Mouse (Mus musculus): Measurements from ENCODE around the gene Lrrc8a.

Lrrc8a gene

DNA sequence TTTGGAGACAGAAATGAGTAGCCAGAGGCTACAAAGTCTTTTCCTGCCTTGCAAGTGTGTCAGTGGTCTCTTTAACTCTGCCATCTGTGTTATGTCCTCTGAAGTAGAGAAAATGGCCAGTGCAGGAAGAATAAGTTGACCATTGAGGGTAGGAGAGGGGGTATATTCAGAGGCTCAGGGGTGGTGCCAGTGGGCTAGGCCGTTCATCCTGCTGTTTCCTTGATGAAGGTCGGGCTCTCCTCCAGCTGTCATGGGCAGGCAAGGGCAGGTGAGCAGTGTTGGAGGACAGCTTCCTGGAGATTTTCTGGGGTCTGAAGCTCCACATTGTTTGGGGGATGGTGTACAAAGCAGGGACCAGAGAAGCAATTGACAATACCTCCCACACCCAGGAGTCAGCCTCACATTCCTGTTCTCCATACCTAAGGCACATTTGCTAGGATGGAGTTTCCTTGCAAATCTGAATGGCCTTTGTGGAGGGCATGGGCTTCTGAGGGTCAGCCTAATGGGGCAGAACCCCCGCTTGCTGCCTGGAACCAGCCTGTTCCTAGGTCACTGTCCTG lies 1.5 kb downstream of the Lrrc8a start:
- in situ Hi-C loops (cut with MboI, MseI), result no loop called here

DNA sequence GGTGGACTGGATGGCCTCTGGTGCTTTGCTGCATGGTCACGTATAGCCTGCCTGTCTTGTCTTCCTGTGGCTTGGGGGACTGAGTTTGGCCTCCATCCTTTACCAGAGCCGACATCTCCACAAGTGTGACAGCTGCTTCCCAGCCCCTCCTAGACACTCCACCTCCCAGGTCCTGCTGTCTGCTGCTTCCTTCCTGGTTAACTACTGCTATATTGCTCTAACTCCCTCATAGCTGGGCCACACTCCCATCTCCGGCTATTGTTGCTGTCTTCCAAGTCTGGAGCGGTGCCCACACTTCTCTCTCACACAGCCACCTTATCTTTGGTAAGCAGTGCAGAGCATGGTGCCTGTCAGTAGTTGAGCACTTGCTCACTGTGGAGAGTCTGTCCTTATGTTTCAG lies 2.3 kb downstream of the Lrrc8a start:
- in situ Hi-C loops (cut with MboI, MseI), result no loop called here

DNA sequence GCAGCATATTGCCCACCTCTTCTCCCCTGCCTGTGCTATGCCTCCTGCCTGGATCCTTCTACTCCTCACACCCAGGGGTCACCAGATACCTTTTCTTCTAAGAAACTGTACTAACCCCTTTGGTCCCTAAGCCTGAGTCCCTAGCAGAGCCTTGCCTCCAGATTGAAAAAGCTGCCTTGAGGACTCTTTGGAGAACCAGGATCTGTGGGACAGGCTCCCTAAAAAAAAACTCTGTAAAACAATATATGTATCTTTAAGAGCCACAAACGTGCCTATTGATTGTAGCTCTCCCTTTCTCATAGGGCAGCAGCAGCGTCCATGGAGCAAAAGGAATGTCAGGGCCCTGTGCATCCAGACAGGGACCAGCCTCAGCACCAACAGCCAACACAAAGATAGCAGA lies 2.8 kb downstream of the Lrrc8a start, which contains the start of gene Gm28035:
Gene Gm28035, plus strand, starts transcription at position 301 of the 400 bp plus-strand sequence.
- in situ Hi-C loops (cut with MboI, MseI), result no loop called here

DNA sequence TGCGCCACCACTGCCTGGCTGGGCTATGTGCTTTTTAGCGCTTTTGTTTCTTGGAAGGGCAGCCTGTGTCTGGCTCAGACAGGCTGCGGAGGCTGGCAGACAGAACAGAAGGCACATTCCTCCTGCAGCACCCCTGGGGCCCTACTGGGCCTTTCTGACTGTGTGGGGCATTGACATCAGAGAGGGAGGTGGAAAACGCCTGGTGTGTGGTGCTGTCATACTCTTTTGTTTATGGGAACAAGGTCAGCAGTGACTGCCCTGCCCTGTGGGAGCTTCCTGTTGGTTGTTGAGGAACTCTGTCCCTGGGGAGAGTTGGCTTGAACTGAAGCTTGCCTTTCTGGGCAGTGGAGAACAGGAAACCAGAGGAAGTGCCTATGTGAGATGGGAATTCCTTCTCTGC lies 5.0 kb downstream of the Lrrc8a start:
- in situ Hi-C loops (cut with MboI, MseI), result no loop called here

DNA sequence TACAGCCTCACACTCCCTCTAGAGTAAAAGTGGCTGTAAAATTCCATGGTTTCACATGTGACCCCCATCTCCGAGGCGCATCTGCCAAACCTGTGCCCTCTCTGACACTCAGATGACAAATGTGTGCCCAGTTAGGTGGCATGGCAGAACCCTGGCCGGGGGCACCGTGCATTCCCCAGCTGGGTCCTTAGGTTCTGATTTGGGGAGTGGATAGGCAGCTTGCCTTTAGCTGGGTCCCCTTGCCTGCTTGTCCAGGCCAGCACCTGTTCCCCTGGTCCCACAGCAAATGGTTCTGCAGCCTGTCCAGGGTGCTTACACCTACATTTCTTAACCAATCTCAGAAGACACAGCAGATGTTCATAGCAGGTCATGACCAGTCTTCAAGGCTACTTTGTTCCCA lies 5.9 kb downstream of the Lrrc8a start:
- in situ Hi-C loops (cut with MboI, MseI), result no loop called here

DNA sequence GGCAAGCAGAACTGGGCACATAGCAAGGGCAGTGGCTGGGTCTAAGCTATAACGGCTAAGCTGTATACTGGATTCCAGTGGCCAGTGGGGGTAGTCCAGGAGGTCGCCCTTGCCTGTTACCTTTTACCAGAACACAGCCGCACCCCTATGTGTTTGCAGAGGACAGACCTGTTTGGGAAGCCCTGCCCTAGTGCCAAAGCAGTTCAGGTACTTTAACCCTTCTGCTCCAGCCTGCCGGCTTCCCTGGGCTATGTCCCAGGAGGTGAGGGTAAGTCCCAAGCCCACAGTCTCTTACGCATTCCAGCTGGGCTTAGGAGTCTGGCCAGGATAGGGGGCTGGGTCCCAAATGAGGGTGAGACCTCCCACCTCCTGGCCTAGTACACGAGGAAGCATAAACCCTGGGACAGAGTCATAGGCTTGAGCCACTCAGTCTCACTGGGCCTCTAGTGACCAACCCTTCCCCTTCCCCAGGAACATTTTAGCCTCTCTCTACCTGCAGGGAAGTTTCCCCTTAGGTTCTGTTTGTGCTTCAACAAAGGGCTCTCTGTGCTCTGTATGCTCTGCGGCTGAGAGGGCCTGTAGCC lies 7.2 kb downstream of the Lrrc8a start:
- in situ Hi-C loops (cut with MboI, MseI), result no loop called here

DNA sequence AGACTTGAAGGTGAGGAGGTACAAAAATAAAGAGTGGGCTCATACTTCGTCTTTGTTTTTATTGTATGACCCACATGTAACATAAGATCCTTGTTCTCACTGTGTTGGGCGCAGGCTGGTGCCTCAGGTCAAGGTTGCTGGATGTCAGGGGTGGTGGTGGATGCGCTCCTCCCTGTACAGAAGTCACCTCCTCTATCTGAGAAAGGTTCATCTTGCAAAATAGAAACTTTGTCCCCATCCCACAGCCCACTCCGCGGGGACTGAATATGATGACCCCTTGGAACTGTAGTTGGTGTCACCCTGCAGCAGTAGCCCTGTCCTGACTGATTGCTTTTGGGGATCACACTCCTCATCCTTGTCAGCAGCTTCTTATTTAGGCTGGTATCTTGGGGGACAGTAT lies 9.5 kb downstream of the Lrrc8a start:
- in situ Hi-C loops (cut with MboI, MseI), result no loop called here

DNA sequence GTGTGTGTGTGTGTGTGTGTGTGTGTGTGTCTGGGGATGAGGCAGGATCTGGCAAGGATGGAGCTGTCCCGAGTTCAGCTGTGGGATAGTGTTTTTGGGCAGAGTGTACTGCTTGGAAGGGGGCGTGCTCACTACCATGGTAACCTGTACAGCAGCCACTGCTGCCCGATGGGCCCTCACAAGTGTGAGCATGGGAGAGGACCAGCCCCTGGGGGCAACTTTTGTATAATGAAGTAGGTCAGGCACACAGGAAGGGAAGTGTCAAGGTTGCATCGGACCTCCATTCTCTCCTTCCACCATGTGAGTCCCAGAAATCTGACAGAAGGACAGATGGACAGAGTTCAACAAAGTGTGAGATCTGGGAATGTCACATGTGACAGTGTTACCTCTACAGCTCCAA lies 10.2 kb downstream of the Lrrc8a start:
- in situ Hi-C loops (cut with MboI, MseI), result no loop called here

DNA sequence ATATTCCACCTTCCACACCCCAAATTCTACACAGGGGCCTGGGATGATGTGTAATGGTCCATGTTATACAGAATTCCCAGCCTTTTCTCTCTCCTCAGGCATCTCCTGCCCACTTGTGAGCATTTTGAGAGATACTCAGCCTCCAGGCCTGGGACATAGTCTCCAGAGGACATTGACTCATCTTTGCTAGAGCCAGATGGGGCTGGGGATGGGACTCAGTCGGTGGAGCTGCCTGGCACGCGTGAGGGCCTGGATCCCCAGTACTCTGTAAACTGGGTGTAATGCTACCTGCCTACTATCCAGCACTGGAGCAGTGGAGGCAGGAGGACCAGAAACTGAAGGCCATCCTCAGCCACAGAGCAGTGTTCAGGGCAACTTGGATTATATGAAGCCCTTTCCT lies 11.7 kb downstream of the Lrrc8a start:
- in situ Hi-C loops (cut with MboI, MseI), result no loop called here

DNA sequence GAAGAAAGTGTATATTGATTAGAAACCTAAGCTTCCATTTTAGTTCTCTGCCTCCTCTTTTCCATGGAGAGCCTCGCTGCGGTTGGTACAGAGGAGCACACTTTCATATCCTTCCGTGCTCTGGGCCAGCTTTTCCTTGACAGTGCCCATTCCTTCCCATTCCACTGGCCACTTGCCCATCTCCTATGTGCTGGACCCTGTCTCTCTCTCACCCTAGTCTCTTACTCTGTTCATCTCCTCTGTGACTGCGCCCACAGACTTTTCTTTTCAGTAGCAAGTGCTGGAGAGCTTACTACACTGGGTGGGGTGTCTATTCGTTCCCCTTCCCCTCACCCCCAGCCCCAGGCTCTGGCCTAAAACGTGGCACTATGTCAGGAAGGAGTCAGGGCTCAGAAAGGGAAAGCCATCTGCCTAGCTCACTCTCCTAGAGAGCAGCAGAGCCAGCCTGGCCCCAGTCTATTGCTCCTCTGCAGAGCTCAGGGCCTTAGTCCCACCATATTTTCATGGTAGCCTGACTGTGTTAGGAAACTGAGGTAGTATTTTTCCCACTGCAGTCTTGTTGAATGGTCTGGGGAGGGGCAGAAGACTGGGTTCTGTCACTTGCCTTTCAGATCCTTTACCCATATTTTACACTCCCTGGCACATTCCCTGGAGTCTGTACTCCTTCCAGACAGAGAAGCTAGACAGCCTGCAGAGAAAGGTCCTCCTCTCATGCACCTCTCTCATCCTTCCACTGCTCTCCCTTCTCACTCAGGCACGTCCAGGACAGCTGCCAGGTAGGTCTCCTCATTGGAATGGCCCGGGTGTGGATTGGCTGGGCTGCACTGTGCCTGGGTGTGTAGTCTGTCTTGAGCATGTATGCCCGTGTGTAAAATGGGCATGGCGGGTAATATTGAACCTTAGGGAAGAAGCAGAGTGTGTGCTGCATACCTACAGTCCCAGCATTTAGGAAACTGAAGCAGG lies 12.9 kb downstream of the Lrrc8a start:
- in situ Hi-C loops (cut with MboI, MseI), result no loop called here

DNA sequence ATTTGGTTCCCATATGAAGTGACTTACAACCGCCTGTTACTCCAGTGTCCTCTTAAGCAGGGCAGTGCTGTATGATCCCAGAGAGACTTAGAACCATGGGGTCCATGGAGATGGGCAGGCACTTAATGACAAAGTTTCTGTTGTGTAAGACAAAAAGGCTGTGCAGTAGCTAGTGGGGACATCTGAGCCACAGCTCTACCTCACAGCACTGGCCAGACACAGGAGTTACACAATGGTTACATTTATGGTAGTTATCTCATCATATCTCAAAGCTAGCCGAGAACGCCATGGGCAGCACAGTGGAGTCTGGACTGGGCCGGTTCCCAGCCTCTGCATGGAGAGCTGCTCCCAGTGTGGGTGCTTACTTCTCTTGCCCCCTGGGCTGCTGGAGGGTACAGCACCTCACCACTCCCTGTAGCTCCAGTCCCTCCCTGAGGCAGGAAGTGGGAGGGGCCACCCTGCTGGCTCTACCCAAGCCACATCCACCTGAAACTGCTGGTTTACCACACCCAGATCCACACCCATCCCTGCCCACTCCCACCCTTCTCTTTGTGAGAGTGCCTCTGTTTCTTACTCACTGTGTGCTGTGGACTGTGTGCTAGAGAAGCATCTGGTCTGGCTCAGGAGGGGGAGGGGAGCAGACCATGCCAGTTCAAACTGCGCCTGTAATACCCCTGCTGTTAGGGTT lies 14.0 kb downstream of the Lrrc8a start:
- in situ Hi-C loops (cut with MboI, MseI), result no loop called here

DNA sequence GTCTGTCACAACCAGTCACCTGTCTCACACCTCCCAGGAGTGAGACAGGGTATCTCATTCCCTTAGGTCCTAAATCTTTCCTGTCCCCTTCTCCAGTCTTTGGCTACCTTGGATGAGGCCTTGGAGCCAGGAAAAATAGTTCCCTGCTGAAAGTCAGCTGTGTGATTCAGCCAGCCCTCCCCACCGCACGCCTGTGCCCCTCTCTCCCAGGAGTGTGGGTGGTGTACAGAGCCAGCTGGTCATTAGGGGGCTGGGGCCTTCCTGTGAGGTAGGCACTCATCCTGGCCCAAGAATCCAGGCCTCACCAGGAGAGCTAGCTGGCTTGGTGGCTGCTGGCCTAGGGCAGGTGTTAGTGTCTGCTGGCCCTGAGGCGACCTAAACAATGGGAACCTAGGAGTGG lies 15.0 kb downstream of the Lrrc8a start:
- in situ Hi-C loops (cut with MboI, MseI), result no loop called here

DNA sequence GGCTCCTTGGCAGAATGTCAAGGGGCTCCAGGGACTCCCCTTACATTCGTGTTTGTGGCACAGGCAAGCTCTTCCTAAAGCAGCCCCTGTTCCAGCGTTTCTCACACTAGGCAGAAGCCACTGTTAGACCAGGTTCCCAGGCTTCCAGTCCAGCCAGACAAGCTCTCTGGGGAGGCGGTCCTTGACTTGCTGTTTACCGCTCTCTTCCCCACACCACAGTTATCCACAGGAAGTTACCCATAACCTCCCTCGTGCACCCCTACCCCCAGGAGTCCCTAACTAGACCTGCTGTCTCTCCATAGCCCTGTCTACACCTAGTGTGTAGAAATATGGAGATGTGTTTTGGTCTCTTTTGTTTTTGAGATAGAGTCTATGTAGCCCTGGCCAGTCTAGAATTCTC lies 16.3 kb downstream of the Lrrc8a start:
- in situ Hi-C loops (cut with MboI, MseI), result no loop called here

DNA sequence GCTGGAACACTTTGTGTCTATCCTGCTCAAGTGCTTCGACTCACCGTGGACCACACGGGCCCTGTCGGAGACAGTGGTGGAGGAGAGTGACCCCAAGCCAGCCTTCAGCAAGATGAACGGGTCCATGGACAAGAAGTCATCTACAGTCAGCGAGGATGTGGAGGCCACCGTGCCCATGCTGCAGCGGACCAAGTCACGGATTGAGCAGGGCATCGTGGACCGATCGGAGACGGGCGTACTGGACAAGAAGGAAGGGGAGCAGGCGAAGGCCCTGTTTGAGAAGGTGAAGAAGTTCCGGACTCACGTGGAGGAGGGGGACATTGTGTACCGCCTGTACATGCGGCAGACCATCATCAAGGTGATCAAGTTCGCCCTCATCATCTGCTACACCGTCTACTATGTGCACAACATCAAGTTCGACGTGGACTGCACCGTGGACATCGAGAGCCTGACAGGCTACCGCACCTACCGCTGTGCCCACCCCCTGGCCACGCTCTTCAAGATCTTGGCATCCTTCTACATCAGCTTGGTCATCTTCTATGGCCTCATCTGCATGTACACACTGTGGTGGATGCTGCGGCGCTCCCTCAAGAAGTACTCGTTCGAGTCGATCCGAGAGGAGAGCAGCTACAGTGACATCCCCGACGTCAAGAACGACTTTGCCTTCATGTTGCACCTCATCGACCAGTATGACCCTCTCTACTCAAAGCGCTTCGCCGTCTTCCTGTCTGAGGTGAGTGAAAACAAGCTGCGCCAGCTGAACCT lies 18.3 kb downstream of the Lrrc8a start:
- in situ Hi-C loops (cut with MboI, MseI), result no loop called here

DNA sequence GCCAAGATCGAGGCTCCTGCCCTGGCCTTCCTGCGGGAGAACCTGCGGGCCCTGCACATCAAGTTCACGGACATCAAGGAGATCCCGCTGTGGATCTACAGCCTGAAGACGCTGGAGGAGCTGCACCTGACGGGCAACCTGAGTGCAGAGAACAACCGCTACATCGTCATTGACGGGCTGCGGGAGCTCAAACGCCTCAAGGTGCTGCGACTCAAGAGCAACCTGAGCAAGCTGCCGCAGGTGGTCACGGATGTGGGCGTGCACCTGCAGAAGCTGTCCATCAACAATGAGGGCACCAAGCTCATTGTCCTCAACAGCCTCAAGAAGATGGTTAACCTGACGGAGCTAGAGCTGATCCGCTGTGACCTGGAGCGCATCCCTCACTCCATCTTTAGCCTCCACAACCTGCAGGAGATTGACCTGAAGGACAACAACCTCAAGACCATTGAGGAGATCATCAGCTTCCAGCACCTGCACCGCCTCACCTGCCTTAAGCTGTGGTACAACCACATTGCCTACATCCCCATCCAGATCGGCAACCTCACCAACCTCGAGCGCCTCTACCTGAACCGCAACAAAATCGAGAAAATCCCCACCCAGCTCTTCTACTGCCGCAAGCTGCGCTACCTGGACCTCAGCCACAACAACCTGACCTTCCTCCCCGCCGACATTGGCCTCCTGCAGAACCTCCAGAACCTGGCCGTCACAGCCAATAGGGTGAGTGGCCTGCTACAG lies 19.3 kb downstream of the Lrrc8a start:
- in situ Hi-C loops (cut with MboI, MseI), result no loop called here

DNA sequence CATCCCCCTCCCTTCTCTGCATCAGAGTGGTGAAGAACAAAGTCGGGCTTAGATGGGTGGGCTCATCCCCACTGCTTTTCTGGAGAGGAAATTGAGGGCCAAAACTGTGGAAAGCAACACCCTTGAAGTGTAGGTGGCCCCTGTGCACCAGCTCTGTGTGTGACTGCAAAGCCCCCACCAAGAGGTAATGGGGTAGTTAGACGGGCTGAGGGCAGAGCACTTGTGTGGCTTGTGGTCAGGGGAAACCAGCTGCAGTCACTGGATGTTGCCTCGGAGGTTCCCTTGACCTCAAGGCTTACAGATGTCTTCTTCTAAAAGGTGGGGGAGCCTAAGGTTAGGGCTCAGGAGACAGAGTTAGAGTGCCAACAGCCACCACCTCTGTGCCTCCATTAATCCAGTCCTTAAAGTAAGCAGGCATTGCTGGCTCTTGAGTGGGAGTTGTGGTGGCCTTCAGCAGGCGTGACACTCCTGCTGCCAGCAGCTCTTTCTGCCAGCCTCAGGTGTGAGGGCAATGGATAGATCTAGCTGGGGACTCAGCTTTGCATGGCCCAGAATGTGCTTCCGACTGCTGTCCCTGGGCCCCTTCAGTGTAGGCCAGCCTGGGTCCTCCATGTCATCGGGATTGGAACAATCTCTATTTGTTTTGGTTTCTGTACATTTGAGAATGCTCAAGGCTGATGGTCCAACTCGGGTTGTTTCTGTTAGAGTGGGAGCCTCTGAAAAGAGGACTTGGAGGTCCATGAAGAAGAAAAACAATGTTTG lies 20.4 kb downstream of the Lrrc8a start:
- in situ Hi-C loops (cut with MboI, MseI), result no loop called here

DNA sequence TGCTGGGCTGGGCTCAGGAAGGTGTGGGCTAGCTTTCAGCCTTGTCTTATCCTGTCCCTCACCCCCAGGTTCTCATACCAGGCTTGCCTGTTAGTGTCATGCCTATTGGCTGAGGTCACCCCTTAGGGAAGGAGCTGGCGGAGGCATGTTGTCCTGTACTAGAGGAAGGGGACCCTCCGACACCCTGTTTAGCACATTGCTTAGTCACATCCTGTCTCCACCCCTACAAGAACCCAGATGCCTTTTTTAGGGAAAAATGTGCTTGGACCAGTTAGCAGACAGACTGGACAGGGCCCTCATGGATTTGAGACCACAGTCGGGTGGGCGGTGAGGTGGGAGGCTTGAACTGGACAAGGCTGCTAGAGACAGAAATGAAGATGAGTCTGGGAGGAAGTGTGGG lies 21.1 kb downstream of the Lrrc8a start:
- in situ Hi-C loops (cut with MboI, MseI), result no loop called here

DNA sequence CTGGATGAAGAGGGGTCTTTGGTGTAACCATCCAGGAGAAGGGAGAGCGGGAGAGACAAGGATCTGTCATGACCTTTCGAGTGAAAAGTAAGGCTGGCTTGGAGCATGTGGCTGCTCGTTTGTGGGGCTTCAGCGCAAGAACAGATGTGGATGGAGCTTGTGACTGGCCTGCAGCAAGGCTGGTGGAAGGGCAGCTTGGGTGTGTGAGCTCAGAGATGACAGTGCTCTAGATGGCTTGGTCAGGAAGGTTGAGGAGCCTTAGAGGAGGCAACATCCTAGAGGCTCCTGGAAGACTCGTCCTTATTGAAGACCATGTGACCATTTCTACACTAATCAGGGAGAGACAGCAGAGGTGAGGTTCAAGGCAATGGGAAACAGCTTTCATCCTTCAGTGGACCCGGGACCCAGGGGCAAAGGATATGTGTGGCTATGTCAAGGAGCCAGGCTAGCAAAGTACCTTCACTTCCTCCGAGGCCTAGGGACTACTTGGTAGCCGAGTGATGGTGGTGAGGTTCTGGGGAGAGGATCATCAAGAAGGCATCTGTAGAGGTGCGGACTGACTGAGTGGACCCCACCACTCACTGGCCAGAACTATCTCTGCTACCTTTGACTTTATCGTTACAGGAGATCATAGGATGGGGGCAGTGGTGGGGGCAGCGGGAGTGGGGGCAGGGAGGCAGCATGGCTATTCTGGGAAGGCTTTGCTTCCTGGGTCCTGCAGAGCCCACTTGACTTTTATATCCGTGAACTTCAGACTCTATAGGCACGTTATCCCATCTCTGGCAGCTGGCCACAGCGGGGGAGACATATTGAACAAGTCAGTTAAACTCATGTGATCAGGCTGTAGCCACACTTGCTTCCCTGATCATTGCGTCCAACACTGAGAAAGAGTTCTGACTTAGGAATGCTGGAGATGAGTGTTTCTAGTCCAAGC lies 21.9 kb downstream of the Lrrc8a start:
- in situ Hi-C loops (cut with MboI, MseI), result no loop called here
